Mouse (Mus musculus): Measurements from ENCODE around the gene Itga5. TPM values are rescaled to one million over a fixed set of nuclear protein-coding genes. Genes with fewer than 3 reads are reported as not detected.

Gene Itga5
- polyA plus RNA-seq, 1 experiment from 2014 or later = 36.2 TPM

- Histone ChIP-seq H3K4me2 (replicated peaks; ENCODE audit: low read depth) (0 out of 2 replicates have a peak overlapping the region, but pooled peaks have one; percentile 27), H3K27ac (replicated peaks) (no peak overlapping the region), H3K9ac (ENCODE audit: low read length) (no peak overlapping the region), H3K4me3 (ENCODE audit: low read depth, low read length) (no peak overlapping the region), H3K27me3 (ENCODE audit: control insufficient read depth, insufficient read depth, low read length) (no peaks in the 10 kb centered on the region), H3K9me3 (ENCODE audit: control insufficient read depth, low read length) (no peaks in the 10 kb centered on the region), H3K36me3 (ENCODE audit: control insufficient read depth, insufficient read depth, low read length) (no peaks in the 10 kb centered on the region), H3K4me1 (replicated peaks; ENCODE audit: control insufficient read depth, insufficient read depth) (peaks cover 7% of the 10 kb centered on the region)
- WGBS = 1% methylated on average over 7 of the region's 7 CpGs
- DNase-seq (ENCODE audit: low spot score) (peak; percentile 94), ATAC-seq (ENCODE audit: low FRiP score, low TSS enrichment) (peak; percentile 39; the same call in 1 of the 2 replicates)
- no peak for TF ChIP-seq EP300 (optimal IDR thresholded peaks at IDR 0.05)
- TF ChIP-seq CTCF (IDR thresholded peaks at IDR 0.05; ENCODE audit: low read depth) = peak; percentile 98
Observed at GRCm38 (mm10) chr15:103307125-103307524, 59.4 kb downstream of the Itga5 start.

- Histone ChIP-seq H3K27me3 (ENCODE audit: control insufficient read depth, insufficient read depth, low read length) (no peaks in the 10 kb centered on the region), H3K4me1 (replicated peaks; ENCODE audit: control insufficient read depth, insufficient read depth) (peaks cover 7% of the 10 kb centered on the region), H3K27ac (replicated peaks) (peak overlapping the region; percentile 95), H3K9me3 (ENCODE audit: control insufficient read depth, low read length) (no peaks in the 10 kb centered on the region), H3K36me3 (ENCODE audit: control insufficient read depth, insufficient read depth, low read length) (no peaks in the 10 kb centered on the region), H3K4me3 (ENCODE audit: low read depth, low read length) (peak overlapping the region; percentile 57), H3K4me2 (replicated peaks; ENCODE audit: low read depth) (peak overlapping the region; percentile 91), H3K9ac (ENCODE audit: low read length) (peak overlapping the region; percentile 68)
- ATAC-seq (ENCODE audit: low FRiP score, low TSS enrichment) = no peak
- 34% methylated on average over 8 of the region's 8 CpGs for WGBS
- TF ChIP-seq EP300 (optimal IDR thresholded peaks at IDR 0.05) (no peak), CTCF (IDR thresholded peaks at IDR 0.05; ENCODE audit: low read depth) (no peak)
- no peak for DNase-seq (ENCODE audit: low spot score)
Observed at GRCm38 (mm10) chr15:103305792-103306645, 60.5 kb downstream of the Itga5 start.

GRCm38 (mm10) chr15:103305070-103305678, 61.4 kb downstream of the Itga5 start:
- Histone ChIP-seq H3K4me2 (replicated peaks; ENCODE audit: low read depth) (peak overlapping the region; percentile 91), H3K36me3 (ENCODE audit: control insufficient read depth, insufficient read depth, low read length) (no peaks in the 10 kb centered on the region), H3K9ac (ENCODE audit: low read length) (peak overlapping the region; percentile 68), H3K9me3 (ENCODE audit: control insufficient read depth, low read length) (no peaks in the 10 kb centered on the region), H3K4me3 (ENCODE audit: low read depth, low read length) (peak overlapping the region; percentile 57), H3K27me3 (ENCODE audit: control insufficient read depth, insufficient read depth, low read length) (no peaks in the 10 kb centered on the region), H3K4me1 (replicated peaks; ENCODE audit: control insufficient read depth, insufficient read depth) (peaks cover 10% of the 10 kb centered on the region), H3K27ac (replicated peaks) (peak overlapping the region; percentile 95)
- WGBS = under 1% methylated on average over 71 of the region's 71 CpGs
- TF ChIP-seq CTCF (IDR thresholded peaks at IDR 0.05; ENCODE audit: low read depth) (no peak), EP300 (optimal IDR thresholded peaks at IDR 0.05) (peak; percentile 97)
- ATAC-seq (ENCODE audit: low FRiP score, low TSS enrichment) (peak; percentile 95), DNase-seq (ENCODE audit: low spot score) (peak; percentile 94)

GRCm38 (mm10) chr15:103304616-103304969, 62.0 kb downstream of the Itga5 start:
- WGBS = 0% methylated on average over 9 of the region's 9 CpGs
- no peaks in the 10 kb centered on the region for H3K9me3 ChIP-seq (ENCODE audit: control insufficient read depth, low read length)

GRCm38 (mm10) chr15:103303916-103304615, 62.5 kb downstream of the Itga5 start:
- Histone ChIP-seq H3K9me3 (ENCODE audit: control insufficient read depth, low read length) (no peaks in the 10 kb centered on the region), H3K4me3 (ENCODE audit: low read depth, low read length) (peak overlapping the region; percentile 57), H3K4me2 (replicated peaks; ENCODE audit: low read depth) (peak overlapping the region; percentile 91), H3K27ac (replicated peaks) (peak overlapping the region; percentile 95), H3K4me1 (replicated peaks; ENCODE audit: control insufficient read depth, insufficient read depth) (peaks cover 10% of the 10 kb centered on the region), H3K36me3 (ENCODE audit: control insufficient read depth, insufficient read depth, low read length) (no peaks in the 10 kb centered on the region), H3K9ac (ENCODE audit: low read length) (peak overlapping the region; percentile 61), H3K27me3 (ENCODE audit: control insufficient read depth, insufficient read depth, low read length) (no peaks in the 10 kb centered on the region)
- no peak for TF ChIP-seq CTCF (IDR thresholded peaks at IDR 0.05; ENCODE audit: low read depth)
- no peak for TF ChIP-seq EP300 (optimal IDR thresholded peaks at IDR 0.05)
- 12% methylated on average over 8 of the region's 8 CpGs for WGBS
- ATAC-seq (ENCODE audit: low FRiP score, low TSS enrichment) (no peak), DNase-seq (ENCODE audit: low spot score) (no peak)

More at GRCm38 (mm10) chr15:103304616-103304969, 62.0 kb downstream of the Itga5 start:
- H3K4me3 ChIP-seq (ENCODE audit: low read depth, low read length) = peak overlapping the region; percentile 57
- H3K9ac ChIP-seq (ENCODE audit: low read length) = peak overlapping the region; percentile 61
- peak overlapping the region; percentile 95 for H3K27ac ChIP-seq (replicated peaks)
- no peaks in the 10 kb centered on the region for H3K36me3 ChIP-seq (ENCODE audit: control insufficient read depth, insufficient read depth, low read length)
- H3K27me3 ChIP-seq (ENCODE audit: control insufficient read depth, insufficient read depth, low read length) = no peaks in the 10 kb centered on the region
- DNase-seq (ENCODE audit: low spot score) (no peak), ATAC-seq (ENCODE audit: low FRiP score, low TSS enrichment) (no peak)
- TF ChIP-seq CTCF (IDR thresholded peaks at IDR 0.05; ENCODE audit: low read depth) (no peak), EP300 (optimal IDR thresholded peaks at IDR 0.05) (no peak)
- peak overlapping the region; percentile 91 for H3K4me2 ChIP-seq (replicated peaks; ENCODE audit: low read depth)
- H3K4me1 ChIP-seq (replicated peaks; ENCODE audit: control insufficient read depth, insufficient read depth) = peaks cover 10% of the 10 kb centered on the region

All from stomach, postnatal 0 days (tissue).